Mouse (Mus musculus): ENCODE measurements around the gene Acbd4.

The Acbd4 gene

DNA sequence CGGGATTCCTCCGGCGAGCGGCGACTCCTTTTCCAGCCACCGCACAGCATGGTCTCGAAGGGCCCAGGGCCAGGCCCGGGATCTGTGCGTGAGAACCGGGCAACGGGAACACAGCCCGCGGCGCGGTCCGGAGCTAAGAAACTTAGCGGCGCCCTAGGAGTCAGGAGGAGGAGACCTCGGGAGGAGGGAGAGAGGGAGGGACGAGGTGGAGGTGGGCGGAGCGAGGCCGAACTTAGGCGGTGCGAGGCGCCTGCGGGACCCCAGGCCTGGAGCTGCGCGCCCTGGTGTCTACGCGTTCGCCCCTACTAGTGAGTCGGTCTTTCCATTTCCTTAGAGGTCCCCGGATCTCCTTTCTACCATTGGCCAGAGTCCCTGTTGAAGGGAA lies at the start of gene Acbd4, which contains the start of gene Plcd3:
Gene Acbd4 (plus strand): TSS at position 202 of the 385 bp plus-strand sequence.
Gene Plcd3 (minus strand): TSS at position 178 of the 385 bp plus-strand sequence.
- DNase-seq (ENCODE audit: low spot score), result peak; percentile 79

GRCm38 (mm10) chr11:103052078-103052477 lies 49.4 kb upstream of the Acbd4 start:
- no peak for DNase-seq (ENCODE audit: low spot score)

- DNase-seq (ENCODE audit: low spot score), result no peak
These were observed 48.0 kb upstream of the Acbd4 start for GRCm38 (mm10) chr11:103053191-103054076.

- no peak for DNase-seq (ENCODE audit: low spot score)
These were observed 46.7 kb upstream of the Acbd4 start for GRCm38 (mm10) chr11:103054798-103055197.

DNA sequence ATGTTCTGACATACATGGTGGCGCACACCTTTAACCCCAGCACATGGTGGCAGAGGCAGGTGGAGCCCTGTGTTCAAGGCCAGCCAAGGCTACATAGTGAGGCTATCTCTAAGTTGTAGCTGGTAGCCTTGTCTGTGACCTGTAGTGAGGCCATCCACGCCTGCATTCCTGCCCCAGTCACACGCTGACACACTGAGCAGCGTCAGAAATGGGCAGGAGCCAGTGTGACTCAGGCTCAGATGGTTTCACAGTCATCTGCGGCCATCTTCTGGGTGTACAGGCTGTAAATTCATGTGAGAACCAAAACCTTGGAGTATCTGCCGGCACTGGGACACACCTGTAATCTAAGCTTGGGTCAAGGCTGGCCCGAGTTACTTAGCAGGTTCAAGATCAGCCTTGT lies 44.8 kb upstream of the Acbd4 start:
- DNase-seq (ENCODE audit: low spot score), result no peak

GRCm38 (mm10) chr11:103058499-103059085 lies 42.9 kb upstream of the Acbd4 start:
- DNase-seq (ENCODE audit: low spot score), result no peak

DNA sequence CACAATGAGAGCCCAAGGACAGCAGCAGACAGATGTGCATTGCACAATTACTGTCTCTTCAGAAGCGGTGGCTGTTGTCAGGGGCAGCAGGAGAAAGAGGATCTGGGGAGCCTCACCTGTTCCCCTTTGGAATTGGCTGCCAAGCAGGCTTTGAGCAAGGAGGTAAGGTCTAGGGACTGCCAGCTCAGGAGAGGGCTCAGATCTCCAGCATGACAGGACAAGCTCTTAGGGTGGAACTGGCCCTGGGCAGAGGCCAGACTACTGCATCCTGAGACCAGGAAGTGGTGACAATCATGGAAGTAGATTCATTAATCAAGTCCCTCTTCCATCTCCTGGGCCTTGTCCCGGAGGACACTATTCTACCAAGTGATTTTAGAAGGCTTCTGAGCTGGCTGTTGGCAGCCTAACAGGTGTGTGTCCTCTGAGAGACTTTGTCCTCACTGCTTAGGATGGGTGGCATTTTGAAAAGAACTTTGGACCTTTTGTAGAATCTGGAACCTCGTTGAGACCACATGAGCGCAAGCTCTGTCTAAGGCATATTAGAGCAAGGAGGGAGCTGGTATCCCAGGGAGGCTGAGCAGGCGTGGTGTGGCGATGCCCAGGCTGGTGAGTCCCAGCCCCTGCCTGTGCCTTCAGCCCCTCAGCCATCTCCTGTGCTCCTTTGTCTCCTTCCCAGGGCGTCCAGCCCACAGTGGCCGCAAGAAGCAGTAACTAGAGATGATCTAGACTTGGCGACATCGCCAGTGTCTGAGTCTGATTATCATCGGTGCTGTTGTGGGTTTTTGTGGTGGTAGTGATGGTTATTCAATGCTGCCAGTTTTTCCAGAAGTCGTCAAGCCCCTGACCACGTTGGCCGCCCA lies 35.1 kb upstream of the Acbd4 start:
- DNase-seq (ENCODE audit: low spot score), result no peak

DNA sequence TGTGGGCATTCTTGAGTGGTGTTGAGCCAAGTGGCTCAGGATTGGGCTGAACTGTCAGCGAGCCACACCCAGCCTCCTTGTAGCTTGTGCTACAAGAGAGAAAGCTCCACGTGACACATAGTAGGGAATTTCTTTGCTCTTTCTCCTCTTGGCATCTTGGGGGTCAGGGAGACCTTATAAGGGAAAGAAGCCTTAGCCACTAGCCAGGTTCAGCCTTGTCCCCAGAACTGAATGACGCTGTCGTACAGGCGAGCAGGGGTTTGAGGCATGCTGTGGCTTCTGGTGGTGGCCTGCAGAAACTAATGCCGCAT lies 34.5 kb upstream of the Acbd4 start:
- DNase-seq (ENCODE audit: low spot score), result no peak

- DNase-seq (ENCODE audit: low spot score), result no peak
These were observed 34.0 kb upstream of the Acbd4 start for GRCm38 (mm10) chr11:103067457-103068001.

- no peak for DNase-seq (ENCODE audit: low spot score)
These were observed 33.2 kb upstream of the Acbd4 start for GRCm38 (mm10) chr11:103068272-103068671.

DNA sequence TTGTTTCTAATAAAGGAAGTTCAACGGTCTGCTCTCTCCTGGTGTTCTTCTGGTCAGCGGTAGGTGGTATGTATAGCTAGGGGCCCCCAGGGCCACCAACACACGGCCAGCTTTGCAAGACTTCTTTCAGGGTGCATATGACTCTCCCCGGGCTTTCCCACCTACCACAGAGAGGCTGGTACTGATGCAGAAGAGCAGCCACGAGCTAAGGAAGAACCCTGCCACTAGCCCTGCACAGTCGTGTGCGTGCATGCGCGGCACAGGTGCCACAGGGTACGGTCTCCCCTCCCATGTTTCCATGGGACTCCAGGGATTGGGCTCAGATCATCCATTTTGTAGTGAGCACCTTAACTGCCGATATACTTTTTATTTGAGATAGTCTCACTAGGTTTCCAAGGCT lies 32.6 kb upstream of the Acbd4 start:
- DNase-seq (ENCODE audit: low spot score), result no peak

DNA sequence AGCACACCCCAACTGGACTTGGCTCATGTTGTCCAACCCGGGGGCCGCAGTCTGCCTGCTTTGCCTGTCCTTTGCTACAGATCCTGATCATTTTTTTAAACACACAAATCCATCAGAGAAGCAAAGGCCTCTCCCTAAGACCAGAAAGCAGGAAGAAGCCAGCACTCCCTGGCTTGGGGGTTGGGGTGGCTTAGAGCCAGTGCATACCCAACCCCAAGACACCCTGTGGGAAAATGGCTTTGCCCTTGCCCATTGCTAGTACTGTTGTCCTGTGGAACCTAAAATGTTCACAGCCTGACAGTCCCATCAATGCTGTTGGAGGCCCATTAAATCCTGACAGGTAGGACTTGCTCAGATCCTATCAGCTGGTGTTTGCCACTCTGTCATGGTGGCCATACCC lies 31.8 kb upstream of the Acbd4 start:
- DNase-seq (ENCODE audit: low spot score), result no peak

- no peak for DNase-seq (ENCODE audit: low spot score)
These were observed 31.1 kb upstream of the Acbd4 start for GRCm38 (mm10) chr11:103070322-103070880.

- DNase-seq (ENCODE audit: low spot score), result no peak
These were observed 27.8 kb upstream of the Acbd4 start for GRCm38 (mm10) chr11:103073671-103074070.

DNA sequence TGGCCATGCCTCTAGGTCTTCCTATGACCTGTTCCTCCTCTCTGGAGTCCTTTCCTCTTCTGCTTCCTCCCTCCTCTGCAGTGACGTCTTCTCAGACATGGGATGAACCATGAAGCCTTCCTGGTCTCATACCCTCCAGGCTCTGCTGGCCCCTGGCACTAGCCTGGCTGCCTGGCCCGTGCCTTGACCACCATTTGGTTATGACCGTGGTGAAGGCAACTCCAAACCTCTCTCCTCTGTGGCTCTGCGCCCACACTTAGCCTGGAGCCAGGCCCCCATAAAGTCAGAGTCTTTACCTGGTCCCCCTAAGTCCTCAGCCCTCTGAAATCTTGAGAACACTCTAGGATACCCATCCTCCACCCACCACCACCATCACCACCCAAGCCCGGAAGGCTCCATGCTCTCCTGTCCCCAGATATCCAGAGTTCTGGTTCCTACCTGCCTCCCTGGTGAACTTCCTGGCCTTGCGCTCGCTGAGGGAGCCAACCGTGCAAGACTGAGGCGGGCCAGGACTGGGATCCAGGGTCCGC lies 27.3 kb upstream of the Acbd4 start:
- DNase-seq (ENCODE audit: low spot score), result no peak

- DNase-seq (ENCODE audit: low spot score), result no peak
These were observed 26.6 kb upstream of the Acbd4 start for GRCm38 (mm10) chr11:103074796-103075323.

GRCm38 (mm10) chr11:103076010-103076409 lies 25.5 kb upstream of the Acbd4 start:
- no peak for DNase-seq (ENCODE audit: low spot score)

DNA sequence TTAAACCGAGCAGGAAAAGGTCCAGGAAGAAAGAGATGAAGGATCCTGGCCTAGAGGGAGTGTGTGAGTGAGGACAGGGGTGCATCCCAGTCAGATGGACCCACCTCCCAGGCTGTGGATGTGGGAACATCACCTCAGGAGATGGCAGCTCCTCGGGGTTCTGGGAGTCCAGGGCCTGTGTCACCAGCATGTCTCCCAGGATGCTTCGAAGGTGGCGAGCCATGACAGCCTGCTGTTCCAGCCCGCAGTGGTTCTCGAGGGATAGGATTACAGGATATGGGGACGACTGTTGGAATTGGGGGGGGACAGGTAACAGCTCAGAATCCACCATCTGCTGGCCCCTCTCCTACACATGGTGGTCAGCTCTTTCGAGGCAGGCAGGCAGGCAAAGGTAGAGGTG lies 24.9 kb upstream of the Acbd4 start:
- no peak for DNase-seq (ENCODE audit: low spot score)

- DNase-seq (ENCODE audit: low spot score), result no peak
These were observed 23.4 kb upstream of the Acbd4 start for GRCm38 (mm10) chr11:103078131-103078530.

DNA sequence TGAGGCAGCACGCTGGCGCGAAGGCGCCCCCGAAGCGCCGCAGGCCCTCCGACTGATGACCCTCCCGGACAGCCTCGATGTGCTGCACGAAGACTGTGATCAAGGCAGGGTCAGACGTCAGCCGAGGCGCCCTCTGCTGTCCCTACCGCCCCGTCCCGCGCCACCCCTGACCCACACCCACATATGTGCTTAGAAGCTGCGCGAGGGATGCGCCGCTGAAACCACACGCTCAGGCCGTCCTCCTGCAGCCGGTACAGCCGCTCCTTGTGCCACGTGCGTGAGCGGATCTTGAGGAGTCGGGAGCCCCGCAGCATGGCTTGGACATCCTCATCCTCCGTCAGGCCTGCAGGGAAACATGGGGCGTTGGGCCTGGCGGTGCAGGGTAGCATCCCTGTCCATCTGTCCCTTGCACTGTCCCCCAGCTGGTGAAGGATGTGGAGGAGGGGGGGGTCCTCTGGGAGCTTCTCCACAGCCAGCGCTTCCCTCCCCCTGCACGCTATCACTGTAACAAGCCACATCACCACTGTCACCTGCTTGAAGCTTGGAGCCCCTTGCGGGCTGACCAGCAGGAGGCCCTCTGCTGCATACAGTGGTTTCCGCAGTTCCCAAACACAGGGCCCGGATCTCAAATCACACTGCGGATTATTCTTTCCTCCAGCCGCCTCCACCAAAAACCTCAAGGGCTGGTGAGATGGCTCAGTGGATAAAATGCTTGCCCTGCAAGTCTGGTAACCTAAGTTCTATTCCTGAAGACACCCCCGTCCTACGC lies 21.0 kb upstream of the Acbd4 start:
- DNase-seq (ENCODE audit: low spot score), result no peak

DNA sequence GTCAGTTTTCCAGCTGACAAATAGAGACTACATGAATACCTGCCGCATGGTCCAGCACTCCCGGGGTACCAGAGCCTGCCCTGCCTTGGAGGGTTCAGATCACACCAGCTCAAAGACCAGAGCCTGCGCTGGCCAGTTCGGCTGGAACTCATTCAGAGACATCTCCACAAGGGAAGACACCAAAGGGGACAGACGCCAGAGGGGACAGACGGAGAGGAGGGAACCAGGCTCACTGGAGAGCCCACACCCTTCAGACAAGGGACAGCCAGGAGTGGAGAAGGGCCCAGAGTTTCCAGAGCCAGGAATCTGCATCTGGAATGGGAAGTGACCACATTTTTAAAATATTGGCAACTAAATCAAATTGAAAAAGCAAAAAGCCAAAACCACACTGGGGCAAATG lies 19.9 kb upstream of the Acbd4 start:
- no peak for DNase-seq (ENCODE audit: low spot score)
